Mouse (Mus musculus) megakaryocyte-erythroid progenitor cell, adult 5-6 weeks (primary cell): ENCODE measurements around the gene Pi4k2a. TPM values are rescaled to one million over a fixed set of nuclear protein-coding genes. Genes with fewer than 3 reads are reported as not detected.
A peak's percentile ranks its signal among the peaks of the same experiment; 100 is the strongest.

ENCODE experiments used
- ATAC-seq: replicated peaks from 2 replicates; pipeline ENCODE4 v1.8.0; 2016; ENCODE audit warnings: mild to moderate bottlenecking, inconsistent platforms; ENCODE audit not compliant: severe bottlenecking, poor library complexity, low FRiP score, low TSS enrichment
- total RNA-seq, 2 experiments: library from RNA; stranded (forward) in 1 of 2; stranded (reverse) in 1 of 2; fragments of 200-1000, 215-1000 nt in 1 of 2; fragments of >200 nt in 1 of 2; fragmentation: Nextera tagmentation in 1 of 2; gene quantifications; 2 replicates each; pipeline ENCODE4 v1.2.3; 2014 to 2017

Pi4k2a gene
- total RNA-seq, 2 experiments from 2014 or later = 5.2 to 13.5 TPM

DNA sequence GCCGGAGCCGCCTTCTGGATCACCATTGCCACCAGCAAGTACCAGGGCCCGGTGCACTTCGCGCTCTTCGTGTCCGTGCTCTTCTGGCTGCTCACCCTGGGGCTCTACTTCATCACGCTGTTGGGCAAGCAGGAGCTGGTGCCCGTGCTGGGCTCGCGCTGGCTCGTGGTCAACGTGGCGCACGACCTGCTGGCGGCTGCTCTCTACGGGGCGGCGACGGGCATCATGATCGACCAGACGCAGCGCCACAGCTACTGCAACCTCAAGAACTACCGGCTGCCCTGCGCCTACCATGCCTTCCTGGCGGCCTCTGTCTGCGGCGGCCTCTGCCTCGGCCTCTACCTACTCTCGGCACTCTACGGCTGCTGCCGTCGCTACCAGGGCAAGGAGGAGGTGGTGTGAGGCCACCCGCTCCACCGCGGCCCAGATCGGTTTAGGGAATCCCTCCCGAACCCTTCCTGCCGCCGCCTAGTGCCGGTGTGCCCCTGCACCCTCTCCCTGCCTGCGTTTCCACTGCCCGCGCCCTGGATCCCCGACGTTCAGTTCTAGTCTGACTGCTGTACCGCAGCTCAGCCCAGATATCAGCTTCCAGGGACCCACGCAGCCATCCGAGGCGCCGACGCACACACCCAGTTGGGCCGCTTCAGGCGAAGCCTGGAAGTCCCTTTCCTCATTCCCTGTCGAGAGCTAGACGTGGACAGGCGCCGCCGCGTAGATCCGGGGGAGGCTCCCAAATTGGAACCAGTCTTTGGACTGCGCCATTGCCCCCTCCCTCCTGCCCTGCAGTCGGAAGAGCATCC lies 57.7 kb downstream of the Pi4k2a start:
- ATAC-seq = peak; percentile 32

DNA sequence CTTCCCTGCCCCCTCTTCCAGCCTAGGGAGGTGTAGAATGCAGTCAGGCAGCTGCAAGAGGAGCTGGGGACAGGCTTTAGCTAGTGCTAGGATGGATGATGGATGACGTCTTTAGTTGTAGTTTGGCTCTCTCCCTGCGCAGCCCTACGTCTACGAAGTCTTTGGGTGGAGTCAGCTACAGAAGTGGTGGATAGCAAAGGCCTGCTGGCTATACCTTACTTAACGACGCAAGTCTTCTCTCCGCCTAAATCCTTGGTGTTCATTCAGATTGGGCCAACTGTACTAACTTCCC lies 58.2 kb downstream of the Pi4k2a start:
- no peak for ATAC-seq

DNA sequence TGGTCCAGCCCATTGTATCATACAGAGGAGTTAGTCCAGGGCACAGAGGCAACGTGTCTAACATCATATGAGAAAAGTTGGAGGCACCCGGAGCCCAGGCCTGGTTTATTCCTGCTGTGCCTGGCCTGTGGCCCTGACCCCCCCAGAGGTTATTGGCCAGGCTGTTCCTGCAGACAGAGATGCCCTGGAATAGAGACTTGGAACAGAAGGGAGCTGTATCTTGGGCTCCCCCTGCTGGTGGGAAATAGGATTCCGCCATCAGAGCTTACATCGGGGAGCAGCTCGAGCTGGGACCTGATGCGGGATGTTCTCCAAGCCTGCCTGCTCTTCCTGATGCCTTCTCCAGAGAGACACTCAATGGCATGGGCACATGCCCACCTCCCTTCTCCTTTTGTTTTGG lies 61.7 kb downstream of the Pi4k2a start:
- peak; percentile 56 for ATAC-seq

DNA sequence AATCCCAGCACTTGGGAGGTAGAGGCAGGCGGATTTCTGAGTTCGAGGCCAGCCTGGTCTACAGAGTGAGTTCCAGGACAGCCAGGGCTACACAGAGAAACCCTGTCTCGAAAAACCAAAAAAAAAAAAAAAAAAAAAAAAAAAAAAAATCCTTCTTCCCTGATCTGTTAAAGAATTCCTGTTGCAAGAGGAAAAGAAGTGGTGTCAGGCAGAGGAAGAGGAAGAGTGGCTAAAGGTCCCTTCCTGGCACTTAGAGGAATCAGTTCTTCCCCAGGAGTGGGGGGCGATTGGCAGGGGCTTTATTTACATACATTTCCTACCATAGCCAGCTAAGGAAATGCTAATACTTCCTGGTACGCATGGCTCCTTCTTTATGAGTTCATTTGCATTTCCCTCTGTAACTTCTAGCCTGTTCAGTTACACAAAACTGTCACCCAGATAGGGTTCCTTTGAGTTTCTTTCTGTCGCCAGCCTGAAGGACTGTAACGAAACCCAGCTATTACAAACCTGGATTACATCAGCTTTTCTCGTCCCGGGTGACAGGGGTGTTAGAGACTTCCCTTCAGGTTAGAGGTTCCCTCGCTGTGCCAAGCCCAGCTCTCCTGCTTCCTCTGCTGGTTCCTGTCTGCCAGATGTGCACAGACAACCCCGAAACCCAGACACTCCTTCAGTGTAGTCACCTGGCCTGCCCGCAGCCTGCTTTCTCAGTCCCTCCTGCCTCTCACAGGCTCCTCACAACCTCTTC lies 67.4 kb downstream of the Pi4k2a start:
- no peak for ATAC-seq

DNA sequence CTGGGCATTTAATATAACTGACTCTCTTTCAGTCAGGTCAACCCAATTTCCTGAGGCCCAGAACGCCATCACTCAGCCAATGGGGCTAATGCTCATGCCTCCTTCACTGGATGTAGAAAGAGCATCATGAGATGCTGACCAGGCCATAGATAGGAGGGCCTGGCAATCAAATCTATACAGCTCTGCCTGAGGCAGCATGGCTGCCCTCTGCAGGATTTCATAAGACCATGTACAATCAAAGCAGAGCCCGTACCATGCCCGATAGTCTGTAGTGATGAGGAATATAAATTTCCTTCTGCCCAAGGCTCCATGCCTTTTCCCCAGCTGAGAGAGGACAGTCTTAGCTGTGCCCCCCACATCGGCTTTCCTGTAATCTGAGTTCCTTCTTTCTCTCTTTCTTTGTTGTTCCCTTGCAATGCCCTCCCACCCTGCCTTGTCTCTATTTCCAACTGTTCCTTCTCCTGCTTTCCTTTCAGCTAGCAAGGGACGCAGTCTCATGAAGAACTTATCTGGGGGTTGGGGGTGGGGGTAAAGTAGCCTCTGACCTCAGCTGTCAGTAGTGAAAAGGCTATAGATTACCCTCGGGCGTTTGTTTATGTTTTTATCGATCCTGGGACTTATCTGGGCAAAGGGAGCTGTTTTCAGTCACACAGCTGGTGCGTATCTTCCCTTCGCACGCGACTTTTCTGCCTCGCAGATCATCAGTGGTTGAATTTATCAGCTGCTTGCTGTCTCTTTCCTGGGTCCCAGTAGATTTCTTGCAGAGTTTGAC lies 68.2 kb downstream of the Pi4k2a start:
- peak; percentile 73 for ATAC-seq

DNA sequence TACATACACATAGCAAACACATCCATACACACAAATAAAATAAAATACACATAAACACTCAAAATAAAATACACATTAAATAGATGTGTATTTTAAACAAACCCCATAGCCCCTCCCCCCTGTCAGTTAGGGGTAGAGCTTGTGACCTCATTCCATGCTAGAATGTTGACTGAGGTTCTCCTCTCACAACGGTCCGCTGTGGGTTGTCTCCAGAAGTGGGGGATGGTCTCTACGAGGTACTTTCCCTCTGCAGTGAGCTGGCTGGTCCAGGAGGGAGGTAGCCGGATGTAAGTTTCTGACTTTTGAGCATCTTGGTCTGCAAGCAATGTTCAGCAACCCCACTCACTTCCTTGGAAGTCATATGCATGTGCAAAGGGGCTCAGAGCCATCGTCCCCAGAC lies 73.5 kb downstream of the Pi4k2a start, which contains the start of gene Zfyve27:
Zfyve27 (plus strand) TSS at position 188 of the 400 bp plus-strand sequence.
- no peak for ATAC-seq

DNA sequence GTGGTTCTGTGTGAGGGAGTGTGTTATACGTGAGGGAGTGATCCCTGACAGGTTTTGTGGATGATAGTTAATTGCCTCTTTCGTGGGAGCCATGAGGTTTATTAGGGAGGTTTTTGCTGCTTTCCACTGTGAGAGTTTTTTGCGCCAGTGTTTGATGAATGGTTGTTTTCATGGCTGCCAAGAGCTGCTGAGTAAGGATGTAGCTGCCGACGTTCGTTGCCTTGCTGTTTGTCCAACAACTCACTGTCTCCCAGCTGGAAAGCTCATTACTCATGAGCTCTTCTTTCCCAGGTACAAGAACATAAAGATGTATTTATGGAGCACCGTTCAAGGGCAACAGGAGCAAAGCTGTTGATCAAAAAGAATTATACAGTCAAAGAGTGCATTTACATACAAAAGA lies 73.9 kb downstream of the Pi4k2a start:
- ATAC-seq = no peak

DNA sequence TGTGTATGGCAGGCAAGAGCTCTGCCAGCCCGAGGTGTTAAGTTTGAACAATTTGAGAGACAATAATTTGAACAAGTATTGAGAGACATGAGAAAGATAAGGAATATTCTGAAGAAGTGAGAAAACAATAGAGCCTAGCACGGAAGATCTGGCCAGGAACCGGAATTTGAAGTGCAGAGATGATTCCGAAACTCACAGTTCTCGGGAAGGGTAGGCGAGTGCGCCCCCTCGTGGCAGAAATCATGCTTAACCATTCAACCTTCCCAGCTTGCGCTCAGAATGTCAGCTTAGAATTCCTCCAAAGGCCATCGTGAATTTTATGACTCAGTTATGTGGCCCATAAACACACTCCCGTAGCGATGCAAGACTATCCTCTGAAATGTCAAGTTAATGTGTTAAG lies 75.9 kb downstream of the Pi4k2a start:
- ATAC-seq = no peak

DNA sequence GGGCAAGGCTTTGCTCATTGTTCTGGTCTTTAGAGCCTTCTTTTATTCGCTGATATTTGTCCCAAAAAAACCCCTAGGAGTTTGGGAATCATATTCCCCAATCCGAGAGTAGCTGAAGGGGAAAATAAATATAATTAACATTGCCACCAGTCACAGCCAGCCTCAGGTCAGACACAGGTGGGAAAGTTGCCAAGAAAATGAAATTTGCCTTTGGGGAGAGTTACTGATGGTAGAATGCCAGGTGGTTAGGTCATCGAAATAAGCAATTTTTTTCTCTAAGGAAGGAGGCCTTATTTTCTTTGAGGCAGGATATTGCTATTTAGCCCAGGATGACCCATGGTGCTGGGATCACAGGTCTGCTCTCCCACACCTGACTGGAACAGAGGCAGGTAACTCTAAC lies 76.5 kb downstream of the Pi4k2a start:
- ATAC-seq = no peak

DNA sequence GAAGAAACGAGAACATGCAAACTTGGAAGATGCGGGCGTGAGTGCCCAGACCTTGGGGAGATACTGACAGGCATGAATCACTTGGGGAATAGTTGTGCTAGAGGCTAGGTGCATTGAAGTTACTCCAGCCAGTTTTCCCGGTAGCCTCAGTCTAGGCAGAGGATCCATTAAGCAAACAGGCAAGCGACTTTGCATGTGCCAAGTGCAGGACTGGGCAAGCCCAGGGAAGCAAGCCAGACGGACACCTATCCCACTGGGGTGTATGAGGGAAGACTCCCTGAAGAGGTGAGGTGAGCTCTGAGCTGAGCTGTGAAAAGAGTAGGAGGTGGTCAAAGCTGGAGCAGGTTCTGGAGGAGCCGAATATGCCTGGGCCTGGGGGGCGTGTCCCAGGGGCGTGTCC lies 77.2 kb downstream of the Pi4k2a start:
- no peak for ATAC-seq

DNA sequence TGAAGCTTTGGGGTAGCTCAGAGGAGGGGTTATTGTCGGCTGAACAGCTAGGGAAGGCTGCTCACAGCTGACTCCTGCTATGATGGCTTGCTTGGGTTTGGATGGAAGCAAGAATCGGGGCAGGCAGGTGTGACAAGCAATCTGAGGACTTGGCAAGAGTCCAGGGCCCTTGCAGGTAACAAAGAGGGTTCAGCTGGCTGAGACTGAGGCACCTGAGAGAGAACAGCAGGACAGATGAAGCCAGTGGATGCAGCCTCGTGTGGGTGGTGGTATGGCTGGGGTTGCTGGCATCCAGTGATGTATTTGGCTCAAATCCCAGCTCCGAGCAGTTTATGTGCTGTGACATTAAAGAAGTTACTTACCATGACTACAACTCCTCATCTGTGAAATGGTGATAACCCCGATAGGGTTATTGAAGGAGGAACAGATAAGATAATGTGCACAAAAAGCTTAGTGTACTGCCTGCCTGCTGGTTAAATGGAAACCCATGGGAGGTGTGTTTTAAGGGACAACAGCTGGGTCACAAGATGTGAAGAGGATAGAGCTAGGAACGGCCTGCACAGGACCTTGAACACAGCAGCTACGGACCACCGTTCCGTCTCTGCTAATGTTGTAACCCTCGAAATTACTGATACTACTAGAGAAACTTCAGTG lies 79.2 kb downstream of the Pi4k2a start:
- peak; percentile 69 for ATAC-seq

DNA sequence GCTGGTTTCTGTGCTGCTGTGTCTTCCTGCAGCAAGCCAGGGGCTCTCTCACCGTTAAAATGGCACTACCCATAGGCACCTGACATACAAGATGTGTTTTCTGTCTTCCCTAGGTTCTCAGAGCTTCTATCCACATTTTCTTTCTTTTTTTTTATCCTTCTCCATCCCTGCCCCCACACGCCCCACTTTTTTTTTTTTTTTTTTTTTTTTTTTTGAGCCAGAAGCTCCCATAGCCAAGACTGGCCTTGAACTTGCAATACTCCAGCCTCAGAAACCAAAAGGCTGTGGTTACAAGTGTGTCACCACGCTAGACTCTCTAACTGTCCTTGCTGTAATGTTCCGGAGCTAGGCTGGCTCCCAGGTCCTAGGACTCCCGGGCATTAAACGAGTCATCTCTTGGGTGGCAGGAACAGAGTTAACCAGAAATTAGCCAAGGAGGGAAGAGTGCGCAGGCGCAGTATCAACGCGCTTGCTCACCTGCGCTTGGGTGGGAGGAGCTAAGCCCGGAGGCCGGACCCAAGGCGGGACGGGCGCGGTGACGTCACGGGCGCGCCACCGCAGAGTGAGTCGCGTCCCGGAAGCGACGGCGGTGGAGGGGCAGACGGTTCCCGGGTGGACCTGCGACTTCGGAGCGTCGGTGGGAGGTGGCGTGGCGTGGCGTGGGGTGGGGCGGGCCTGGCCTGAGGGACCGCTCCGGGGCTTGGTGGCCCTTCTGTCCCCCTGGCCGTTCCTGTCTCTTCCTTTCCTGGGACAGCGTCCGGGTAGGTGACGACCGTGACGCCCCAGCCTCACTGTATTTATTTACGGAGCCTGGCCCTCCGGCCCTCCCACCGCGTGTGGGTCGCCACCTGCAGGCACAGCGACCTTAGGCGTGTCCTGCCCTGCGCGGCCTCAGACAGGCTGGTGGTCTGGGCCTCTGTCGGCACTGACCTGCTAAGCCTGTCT lies 80.0 kb downstream of the Pi4k2a start:
- ATAC-seq = peak; percentile 84

Other genes with a start within 250 kb of the Pi4k2a start
- gene Frat2, start 242.3 kb upstream of the Pi4k2a start, total RNA-seq (2014; fragmentation: Nextera tagmentation) = 30.5 and 32.9 TPM in 2 replicates
- 55.8 and 63.7 TPM in 2 replicates for gene Frat2, start 242.3 kb upstream of the Pi4k2a start, total RNA-seq (2017)
- 21.0 and 31.4 TPM in 2 replicates for gene Rrp12, start 194.3 kb upstream of the Pi4k2a start, total RNA-seq (2014; fragmentation: Nextera tagmentation)
- 26.5 and 36.0 TPM in 2 replicates for gene Rrp12, start 194.3 kb upstream of the Pi4k2a start, total RNA-seq (2017)
- 27.0 and 67.3 TPM in 2 replicates for gene Pgam1, start 178.5 kb upstream of the Pi4k2a start, total RNA-seq (2014; fragmentation: Nextera tagmentation)
- gene Pgam1, start 178.5 kb upstream of the Pi4k2a start, total RNA-seq (2017) = 30.1 and 34.7 TPM in 2 replicates
- 66.2 and 86.7 TPM in 2 replicates for gene Exosc1, start 157.0 kb upstream of the Pi4k2a start, total RNA-seq (2014; fragmentation: Nextera tagmentation)
- gene Exosc1, start 157.0 kb upstream of the Pi4k2a start, total RNA-seq (2017) = 72.9 and 81.2 TPM in 2 replicates
- 36.8 and 46.8 TPM in 2 replicates for gene Zdhhc16, start 157.0 kb upstream of the Pi4k2a start, total RNA-seq (2014; fragmentation: Nextera tagmentation)
- gene Zdhhc16, start 157.0 kb upstream of the Pi4k2a start, total RNA-seq (2017) = 22.1 and 26.2 TPM in 2 replicates
- gene Mms19, start 109.3 kb upstream of the Pi4k2a start, total RNA-seq (2014; fragmentation: Nextera tagmentation) = 25.6 and 39.6 TPM in 2 replicates
- gene Mms19, start 109.3 kb upstream of the Pi4k2a start, total RNA-seq (2017) = 15.5 and 17.7 TPM in 2 replicates
- 2.3 and 4.8 TPM in 2 replicates for gene Ubtd1, start 108.7 kb upstream of the Pi4k2a start, total RNA-seq (2014; fragmentation: Nextera tagmentation)
- gene Ubtd1, start 108.7 kb upstream of the Pi4k2a start, total RNA-seq (2017) = 1.9 TPM in 1 of 2 replicates, not detected in the other
- gene Ankrd2, start 54.5 kb upstream of the Pi4k2a start, total RNA-seq (2014; fragmentation: Nextera tagmentation) = not detected in 2 replicates
- not detected in 2 replicates for gene Ankrd2, start 54.5 kb upstream of the Pi4k2a start, total RNA-seq (2017)
- gene Hoga1, start 44.9 kb upstream of the Pi4k2a start, total RNA-seq (2014; fragmentation: Nextera tagmentation) = not detected in 2 replicates
- not detected in 2 replicates for gene Hoga1, start 44.9 kb upstream of the Pi4k2a start, total RNA-seq (2017)
- not detected in 2 replicates for gene 4933411K16Rik, start 38.2 kb upstream of the Pi4k2a start, total RNA-seq (2014; fragmentation: Nextera tagmentation)
- not detected in 2 replicates for gene 4933411K16Rik, start 38.2 kb upstream of the Pi4k2a start, total RNA-seq (2017)
- 2.1 TPM in 1 of 2 replicates, not detected in the other for gene Morn4, start 4.1 kb upstream of the Pi4k2a start, total RNA-seq (2014; fragmentation: Nextera tagmentation)
- gene Morn4, start 4.1 kb upstream of the Pi4k2a start, total RNA-seq (2017) = 0.53 and 0.85 TPM in 2 replicates
- 2.2 and 6.1 TPM in 2 replicates for gene Avpi1, start 38.6 kb downstream of the Pi4k2a start, total RNA-seq (2014; fragmentation: Nextera tagmentation)
- 4.6 TPM in 1 of 2 replicates, not detected in the other for gene Avpi1, start 38.6 kb downstream of the Pi4k2a start, total RNA-seq (2017)
- 3.3 and 6.1 TPM in 2 replicates for gene Marveld1, start 56.9 kb downstream of the Pi4k2a start, total RNA-seq (2014; fragmentation: Nextera tagmentation)
- 4.5 and 5.8 TPM in 2 replicates for gene Marveld1, start 56.9 kb downstream of the Pi4k2a start, total RNA-seq (2017)
- gene Zfyve27, start 73.5 kb downstream of the Pi4k2a start, total RNA-seq (2014; fragmentation: Nextera tagmentation) = 19.4 and 30.4 TPM in 2 replicates
- 10.7 and 13.4 TPM in 2 replicates for gene Zfyve27, start 73.5 kb downstream of the Pi4k2a start, total RNA-seq (2017)
- not detected in 2 replicates for gene Sfrp5, start 111.8 kb downstream of the Pi4k2a start, total RNA-seq (2014; fragmentation: Nextera tagmentation)
- gene Sfrp5, start 111.8 kb downstream of the Pi4k2a start, total RNA-seq (2017) = not detected in 2 replicates
- not detected in 2 replicates for gene Golga7b, start 157.1 kb downstream of the Pi4k2a start, total RNA-seq (2014; fragmentation: Nextera tagmentation)
- not detected in 2 replicates for gene Golga7b, start 157.1 kb downstream of the Pi4k2a start, total RNA-seq (2017)